13 mouse cellular contexts compared by ENCODE assay signal in genomic region chr12:81662076-81662475, GRCm38 (mm10).
"Had no signal": no experiment of that assay in that cellular context is flagged by ENCODE, and none has a peak within 500 bp of the region (broad histone marks: within the 10 kb centered on the region; RNA-seq: fewer than 3 reads in every experiment).

No protein-coding gene starts in this region.

- DNase-seq: liver, postnatal 0 days; lung, adult 2 months; lung, postnatal 14 days; lung, postnatal 36 days; right cerebral cortex, postnatal 14 days; thymus, adult 18-20 months; thymus, postnatal 14 days; thymus, postnatal 36 days had no signal

- ATAC-seq: liver, postnatal 0 days; lung, postnatal 0 days; midbrain, embryonic 13.5 days; midbrain, embryonic 15.5 days had no signal

- H3K36me3 ChIP-seq: lung, embryonic 15.5 days; neural tube, embryonic 12.5 days had no signal

- H3K27me3 ChIP-seq: lung, embryonic 15.5 days; midbrain, embryonic 13.5 days; midbrain, embryonic 15.5 days; neural tube, embryonic 12.5 days had no signal
